Mouse (Mus musculus): ENCODE measurements around the gene Chat. TPM values are rescaled to one million over a fixed set of nuclear protein-coding genes. Genes with fewer than 3 reads are reported as not detected.
"Not testable (repeated sequence)": the region's sequence is repeated elsewhere in the genome, so short reads cannot be mapped to it uniquely, and the experiment has no call there.

Chat gene
- polyA plus RNA-seq, 1 experiment from 2014 or later = not detected

- DNase-seq (ENCODE audit: low spot score) (no peak), ATAC-seq (ENCODE audit: insufficient number of reproducible peaks, low FRiP score, low TSS enrichment, low read depth) (no peak)
- no peak overlapping the region for H3K9ac ChIP-seq (ENCODE audit: low read length)
- 0 out of 2 replicates have a peak, but pooled peaks cover 4% of the 10 kb centered on the region for H3K4me1 ChIP-seq (ENCODE audit: control insufficient read depth, insufficient read depth, low read length)
- H3K4me3 ChIP-seq (ENCODE audit: low read depth, low read length) = no peak overlapping the region
- no peaks in the 10 kb centered on the region for H3K9me3 ChIP-seq (ENCODE audit: control insufficient read depth, low read length)
- H3K27me3 ChIP-seq (ENCODE audit: control insufficient read depth, insufficient read depth, low read length) = no peaks in the 10 kb centered on the region
- H3K27ac ChIP-seq (replicated peaks; ENCODE audit: low read depth, low read length) = 0 out of 2 replicates have a peak overlapping the region, but pooled peaks have one; percentile 8
- no peaks in the 10 kb centered on the region for H3K36me3 ChIP-seq (ENCODE audit: control insufficient read depth, insufficient read depth, low read length)
- WGBS = 51% methylated on average over 5 of the region's 5 CpGs
- no peak overlapping the region for H3K4me2 ChIP-seq (ENCODE audit: low read depth, severe bottlenecking)
Observed at GRCm38 (mm10) chr14:32439316-32439715, 26.5 kb downstream of the Chat start.

- ATAC-seq (ENCODE audit: insufficient number of reproducible peaks, low FRiP score, low TSS enrichment, low read depth) = no peak
- H3K27ac ChIP-seq (replicated peaks; ENCODE audit: low read depth, low read length) = no peak overlapping the region
- 22% methylated on average over 5 of the region's 5 CpGs for whole genome bisulfite sequencing
- peak; percentile 60 for DNase-seq (ENCODE audit: low spot score)
- H3K9ac ChIP-seq (ENCODE audit: low read length) = no peak overlapping the region
- no peaks in the 10 kb centered on the region for H3K36me3 ChIP-seq (ENCODE audit: control insufficient read depth, insufficient read depth, low read length)
- H3K4me2 ChIP-seq (ENCODE audit: low read depth, severe bottlenecking) = no peak overlapping the region
- H3K9me3 ChIP-seq (ENCODE audit: control insufficient read depth, low read length) = no peaks in the 10 kb centered on the region
- 0 out of 2 replicates have a peak, but pooled peaks cover 4% of the 10 kb centered on the region for H3K4me1 ChIP-seq (ENCODE audit: control insufficient read depth, insufficient read depth, low read length)
- no peaks in the 10 kb centered on the region for H3K27me3 ChIP-seq (ENCODE audit: control insufficient read depth, insufficient read depth, low read length)
- no peak overlapping the region for H3K4me3 ChIP-seq (ENCODE audit: low read depth, low read length)
Observed at GRCm38 (mm10) chr14:32437352-32437793, 28.4 kb downstream of the Chat start.

GRCm38 (mm10) chr14:32429030-32429602 lies 36.7 kb downstream of the Chat start:
- 14% methylated on average over 8 of the region's 8 CpGs for WGBS
- DNase-seq (ENCODE audit: low spot score) (no peak), ATAC-seq (ENCODE audit: insufficient number of reproducible peaks, low FRiP score, low TSS enrichment, low read depth) (no peak)
- no peaks in the 10 kb centered on the region for H3K36me3 ChIP-seq (ENCODE audit: control insufficient read depth, insufficient read depth, low read length)
- no peak overlapping the region for H3K4me3 ChIP-seq (ENCODE audit: low read depth, low read length)
- no peaks in the 10 kb centered on the region for H3K9me3 ChIP-seq (ENCODE audit: control insufficient read depth, low read length)
- H3K4me2 ChIP-seq (ENCODE audit: low read depth, severe bottlenecking) = no peak overlapping the region
- H3K9ac ChIP-seq (ENCODE audit: low read length) = no peak overlapping the region
- H3K27ac ChIP-seq (replicated peaks; ENCODE audit: low read depth, low read length) = no peak overlapping the region
- H3K27me3 ChIP-seq (ENCODE audit: control insufficient read depth, insufficient read depth, low read length) = no peaks in the 10 kb centered on the region
- no peaks in the 10 kb centered on the region for H3K4me1 ChIP-seq (ENCODE audit: control insufficient read depth, insufficient read depth, low read length)

GRCm38 (mm10) chr14:32423946-32424345 lies 41.8 kb downstream of the Chat start:
- H3K9ac ChIP-seq (ENCODE audit: low read length) = no peak overlapping the region
- DNase-seq (ENCODE audit: low spot score) = no peak
- no peak overlapping the region for H3K27ac ChIP-seq (replicated peaks; ENCODE audit: low read depth, low read length)
- H3K4me3 ChIP-seq (ENCODE audit: low read depth, low read length) = no peak overlapping the region
- H3K4me2 ChIP-seq (ENCODE audit: low read depth, severe bottlenecking) = no peak overlapping the region
- WGBS = 88% methylated on average over 7 of the region's 7 CpGs
- ATAC-seq (ENCODE audit: insufficient number of reproducible peaks, low FRiP score, low TSS enrichment, low read depth) = no peak
- H3K4me1 ChIP-seq (ENCODE audit: control insufficient read depth, insufficient read depth, low read length) = no peaks in the 10 kb centered on the region
- H3K9me3 ChIP-seq (ENCODE audit: control insufficient read depth, low read length) = no peaks in the 10 kb centered on the region
- no peaks in the 10 kb centered on the region for H3K36me3 ChIP-seq (ENCODE audit: control insufficient read depth, insufficient read depth, low read length)
- H3K27me3 ChIP-seq (ENCODE audit: control insufficient read depth, insufficient read depth, low read length) = no peaks in the 10 kb centered on the region

GRCm38 (mm10) chr14:32418747-32419146 lies 47.0 kb downstream of the Chat start:
- Histone ChIP-seq H3K36me3 (ENCODE audit: control insufficient read depth, insufficient read depth, low read length) (no peaks in the 10 kb centered on the region), H3K4me2 (ENCODE audit: low read depth, severe bottlenecking) (no peak overlapping the region), H3K4me3 (ENCODE audit: low read depth, low read length) (no peak overlapping the region), H3K9me3 (ENCODE audit: control insufficient read depth, low read length) (no peaks in the 10 kb centered on the region), H3K27ac (replicated peaks; ENCODE audit: low read depth, low read length) (no peak overlapping the region), H3K9ac (ENCODE audit: low read length) (no peak overlapping the region), H3K4me1 (ENCODE audit: control insufficient read depth, insufficient read depth, low read length) (no peaks in the 10 kb centered on the region), H3K27me3 (ENCODE audit: control insufficient read depth, insufficient read depth, low read length) (no peaks in the 10 kb centered on the region)
- 89% methylated on average over 11 of the region's 11 CpGs for WGBS
- no peak for ATAC-seq (ENCODE audit: insufficient number of reproducible peaks, low FRiP score, low TSS enrichment, low read depth)
- DNase-seq (ENCODE audit: low spot score) = no peak

- Histone ChIP-seq H3K4me1 (ENCODE audit: control insufficient read depth, insufficient read depth, low read length) (no peaks in the 10 kb centered on the region), H3K4me2 (ENCODE audit: low read depth, severe bottlenecking) (no peak overlapping the region), H3K27ac (replicated peaks; ENCODE audit: low read depth, low read length) (no peak overlapping the region), H3K9ac (ENCODE audit: low read length) (no peak overlapping the region), H3K27me3 (ENCODE audit: control insufficient read depth, insufficient read depth, low read length) (no peaks in the 10 kb centered on the region), H3K4me3 (ENCODE audit: low read depth, low read length) (no peak overlapping the region), H3K9me3 (ENCODE audit: control insufficient read depth, low read length) (no peaks in the 10 kb centered on the region), H3K36me3 (ENCODE audit: control insufficient read depth, insufficient read depth, low read length) (no peaks in the 10 kb centered on the region)
- ATAC-seq (ENCODE audit: insufficient number of reproducible peaks, low FRiP score, low TSS enrichment, low read depth) (no peak), DNase-seq (ENCODE audit: low spot score) (peak; percentile 18)
- WGBS = 77% methylated on average over 5 of the region's 5 CpGs
Observed at GRCm38 (mm10) chr14:32412075-32412474, 53.7 kb downstream of the Chat start.

GRCm38 (mm10) chr14:32410084-32410483 lies 55.7 kb downstream of the Chat start:
- Histone ChIP-seq H3K27me3 (ENCODE audit: control insufficient read depth, insufficient read depth, low read length) (no peaks in the 10 kb centered on the region), H3K27ac (replicated peaks; ENCODE audit: low read depth, low read length) (no peak overlapping the region), H3K4me3 (ENCODE audit: low read depth, low read length) (no peak overlapping the region), H3K36me3 (ENCODE audit: control insufficient read depth, insufficient read depth, low read length) (no peaks in the 10 kb centered on the region), H3K4me1 (ENCODE audit: control insufficient read depth, insufficient read depth, low read length) (no peaks in the 10 kb centered on the region), H3K9me3 (ENCODE audit: control insufficient read depth, low read length) (no peaks in the 10 kb centered on the region), H3K9ac (ENCODE audit: low read length) (no peak overlapping the region), H3K4me2 (ENCODE audit: low read depth, severe bottlenecking) (no peak overlapping the region)
- no peak for DNase-seq (ENCODE audit: low spot score)
- 66% methylated on average over 5 of the region's 5 CpGs for WGBS
- ATAC-seq (ENCODE audit: insufficient number of reproducible peaks, low FRiP score, low TSS enrichment, low read depth) = no peak

- not testable (repeated sequence) for H3K4me3 ChIP-seq (ENCODE audit: low read depth, low read length); DNase-seq (ENCODE audit: low spot score)
- WGBS = 74% methylated on average over 1 of the region's 1 CpGs
Observed at GRCm38 (mm10) chr14:32405399-32405798, 60.4 kb downstream of the Chat start.

GRCm38 (mm10) chr14:32388196-32388595 lies 77.6 kb downstream of the Chat start, which contains the start of gene 1700024G13Rik:
1700024G13Rik (minus strand) TSS chr14:32388391.
- Histone ChIP-seq H3K4me2 (ENCODE audit: low read depth, severe bottlenecking) (peak within 1 kb of the TSS; percentile 11), H3K9ac (ENCODE audit: low read length) (no peak within 1 kb of the TSS), H3K4me3 (ENCODE audit: low read depth, low read length) (no peak within 1 kb of the TSS), H3K27ac (replicated peaks; ENCODE audit: low read depth, low read length) (no peak within 1 kb of the TSS), H3K36me3 (ENCODE audit: control insufficient read depth, insufficient read depth, low read length) (no peaks in the 10 kb centered on the region), H3K27me3 (ENCODE audit: control insufficient read depth, insufficient read depth, low read length) (no peaks in the 10 kb centered on the region; the same call in 1 of the 2 replicates), H3K4me1 (ENCODE audit: control insufficient read depth, insufficient read depth, low read length) (peaks cover 7% of the 10 kb centered on the region), H3K9me3 (ENCODE audit: control insufficient read depth, low read length) (no peaks in the 10 kb centered on the region)
- ATAC-seq (ENCODE audit: insufficient number of reproducible peaks, low FRiP score, low TSS enrichment, low read depth) = peak; percentile 73; the same call in 1 of the 2 replicates
- peak; percentile 87 for DNase-seq (ENCODE audit: low spot score)
- 5% methylated on average over 13 of the region's 13 CpGs for WGBS

More at GRCm38 (mm10) chr14:32405399-32405798, 60.4 kb downstream of the Chat start:
- H3K27me3 ChIP-seq (ENCODE audit: control insufficient read depth, insufficient read depth, low read length); H3K9me3 ChIP-seq (ENCODE audit: control insufficient read depth, low read length); H3K36me3 ChIP-seq (ENCODE audit: control insufficient read depth, insufficient read depth, low read length); ATAC-seq (ENCODE audit: insufficient number of reproducible peaks, low FRiP score, low TSS enrichment, low read depth); H3K27ac ChIP-seq (replicated peaks; ENCODE audit: low read depth, low read length); H3K4me2 ChIP-seq (ENCODE audit: low read depth, severe bottlenecking); H3K9ac ChIP-seq (ENCODE audit: low read length); H3K4me1 ChIP-seq (ENCODE audit: control insufficient read depth, insufficient read depth, low read length): not testable (repeated sequence)
